Mouse (Mus musculus): ENCODE measurements around the gene Vmn2r37. TPM values are rescaled to one million over a fixed set of nuclear protein-coding genes. Genes with fewer than 3 reads are reported as not detected.
"Not testable (repeated sequence)": the region's sequence is repeated elsewhere in the genome, so short reads cannot be mapped to it uniquely, and the experiment has no call there.

Gene Vmn2r37
- polyA plus RNA-seq (2017; shearing (Covaris generic)) = not detected

GRCm38 (mm10) chr7:9223553-9223952 lies at the start of gene Vmn2r37:
Gene Vmn2r37, minus strand, starts transcription at chr7:9223653.
- ATAC-seq = not testable (repeated sequence)

Other genes with a start within 250 kb of the Vmn2r37 start
- gene Vmn2r39, start 192.9 kb downstream of the Vmn2r37 start, polyA plus RNA-seq (2017; shearing (Covaris generic)) = not detected
- gene Vmn2r38, start 125.8 kb downstream of the Vmn2r37 start, polyA plus RNA-seq (2017; shearing (Covaris generic)) = not detected